Mouse (Mus musculus) layer of hippocampus, postnatal 36 days (tissue): ENCODE measurements at regions not wholly inside any gene's neighbourhood (a gene's known extent, or its start where the extent isn't known, plus 50 kb on each side); places are given as distances from the start of the nearest gene placed in this dataset.

Experiments
- DNase-seq, 2 experiments: peaks; one replicate each; pipeline ENCODE4 v3.0.0; 2022

GRCm38 (mm10) chr7:124455659-124456058 is 473.0 kb downstream of the Hs3st4 start:
- no peak for DNase-seq

- no peak for DNase-seq
Observed at GRCm38 (mm10) chr7:124487326-124487725, 504.7 kb downstream of the Hs3st4 start.

GRCm38 (mm10) chr7:124491109-124491793 is 508.6 kb downstream of the Hs3st4 start:
- DNase-seq, result no peak

GRCm38 (mm10) chr7:124491851-124492390 is 509.3 kb downstream of the Hs3st4 start:
- no peak for DNase-seq

GRCm38 (mm10) chr7:124500636-124501035 is 518.0 kb downstream of the Hs3st4 start:
- DNase-seq, result no peak

- DNase-seq, result no peak
Observed at GRCm38 (mm10) chr7:124502760-124503159, 520.1 kb downstream of the Hs3st4 start.

GRCm38 (mm10) chr7:124549038-124549437 is 566.4 kb downstream of the Hs3st4 start:
- DNase-seq, result no peak

- DNase-seq, result no peak
Observed at GRCm38 (mm10) chr7:124557213-124557612, 574.5 kb downstream of the Hs3st4 start.

GRCm38 (mm10) chr7:124570804-124571203 is 588.1 kb downstream of the Hs3st4 start:
- DNase-seq, result no peak

- DNase-seq, result no peak
Observed at GRCm38 (mm10) chr7:124573666-124574065, 591.0 kb downstream of the Hs3st4 start.

- DNase-seq, result no peak
Observed at GRCm38 (mm10) chr7:124581342-124581741, 598.7 kb downstream of the Hs3st4 start.

- DNase-seq, result no peak
Observed at GRCm38 (mm10) chr7:124585296-124585695, 602.6 kb downstream of the Hs3st4 start.

- no peak for DNase-seq
Observed at GRCm38 (mm10) chr7:124591369-124591768, 608.7 kb downstream of the Hs3st4 start.

GRCm38 (mm10) chr7:124593462-124593861 is 610.8 kb downstream of the Hs3st4 start:
- no peak for DNase-seq

- no peak for DNase-seq
Observed at GRCm38 (mm10) chr7:124600767-124601166, 618.1 kb downstream of the Hs3st4 start.

GRCm38 (mm10) chr7:124604581-124604980 is 621.9 kb downstream of the Hs3st4 start:
- no peak for DNase-seq

- DNase-seq, result no peak
Observed at GRCm38 (mm10) chr7:124605978-124606377, 623.3 kb downstream of the Hs3st4 start.

GRCm38 (mm10) chr7:124607061-124607460 is 624.4 kb downstream of the Hs3st4 start:
- no peak for DNase-seq

GRCm38 (mm10) chr7:124610437-124610836 is 627.8 kb downstream of the Hs3st4 start:
- no peak for DNase-seq

- no peak for DNase-seq
Observed at GRCm38 (mm10) chr7:124647131-124647530, 664.5 kb downstream of the Hs3st4 start.

GRCm38 (mm10) chr7:124667180-124667968 is 684.7 kb downstream of the Hs3st4 start:
- DNase-seq, result no peak

GRCm38 (mm10) chr7:124668058-124668457 is 685.4 kb downstream of the Hs3st4 start:
- DNase-seq, result no peak

- DNase-seq, result no peak
Observed at GRCm38 (mm10) chr7:124670477-124670876, 687.8 kb downstream of the Hs3st4 start.

- no peak for DNase-seq
Observed at GRCm38 (mm10) chr7:124671117-124671516, 688.4 kb downstream of the Hs3st4 start.
